Mouse (Mus musculus) lung, postnatal 0 days (tissue): ENCODE data around the gene Tmc7.

ENCODE experiments used
- CTCF ChIP-seq: IDR thresholded peaks from 2 replicates; pipeline ENCODE4 v1.5.1; 2016; ENCODE audit warnings: antibody characterized with exemption, mild to moderate bottlenecking
- EP300 ChIP-seq: IDR thresholded peaks from 2 replicates; pipeline ENCODE4 v1.6.1; 2016; ENCODE audit warnings: antibody characterized with exemption, mild to moderate bottlenecking, control low read depth

DNA sequence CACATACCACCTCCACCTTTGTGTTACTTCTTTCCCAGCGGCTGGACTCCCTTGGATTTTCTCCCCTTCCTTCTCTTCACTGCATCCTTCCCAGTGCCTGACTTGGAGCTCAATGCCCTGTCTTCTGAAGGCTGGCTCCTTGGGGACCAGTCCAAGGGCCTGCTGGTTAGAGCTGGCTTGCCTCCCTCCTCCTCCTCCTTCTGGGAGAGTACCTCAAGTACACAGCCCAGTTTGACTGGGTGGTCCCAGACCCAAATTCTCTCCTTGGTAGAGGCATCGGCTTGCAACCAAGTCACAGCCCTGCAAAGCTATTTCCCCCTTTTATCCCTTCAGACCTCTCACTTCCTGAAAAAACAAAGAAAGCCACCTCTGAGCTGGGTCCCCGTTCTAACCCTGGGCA is 6.3 kb downstream of the Tmc7 start:
- TF ChIP-seq CTCF: no peak
- TF ChIP-seq EP300: no peak
